Mouse (Mus musculus) fat pad, adult 2 months (tissue): ENCODE measurements around the gene Lrguk.

Experiments used
- DNase-seq: peaks from one replicate; pipeline ENCODE4 v3.0.0-alpha.2; 2011; ENCODE audit warnings: low read depth, low spot score; ENCODE audit errors: extremely low read depth

Lrguk gene

DNA sequence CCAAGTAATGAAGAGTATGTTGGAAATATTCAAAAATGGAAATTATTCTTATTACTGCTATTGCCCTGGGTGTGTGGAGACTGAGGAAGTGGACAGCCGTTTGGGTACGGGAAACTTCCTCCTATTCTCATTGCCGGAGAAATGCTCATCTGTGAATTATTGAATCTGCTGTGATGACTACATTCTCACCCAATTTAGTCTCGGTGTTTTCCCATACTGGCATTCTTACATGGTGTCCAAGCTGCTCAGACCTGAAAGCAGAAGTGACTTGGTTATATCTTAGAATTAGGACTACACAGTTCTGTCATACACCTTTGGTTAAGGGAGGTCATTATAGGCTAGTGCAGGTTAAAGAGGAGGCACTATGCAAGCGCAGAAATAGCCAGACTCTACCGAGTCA is 30.5 kb downstream of the Lrguk start:
- no peak for DNase-seq

DNA sequence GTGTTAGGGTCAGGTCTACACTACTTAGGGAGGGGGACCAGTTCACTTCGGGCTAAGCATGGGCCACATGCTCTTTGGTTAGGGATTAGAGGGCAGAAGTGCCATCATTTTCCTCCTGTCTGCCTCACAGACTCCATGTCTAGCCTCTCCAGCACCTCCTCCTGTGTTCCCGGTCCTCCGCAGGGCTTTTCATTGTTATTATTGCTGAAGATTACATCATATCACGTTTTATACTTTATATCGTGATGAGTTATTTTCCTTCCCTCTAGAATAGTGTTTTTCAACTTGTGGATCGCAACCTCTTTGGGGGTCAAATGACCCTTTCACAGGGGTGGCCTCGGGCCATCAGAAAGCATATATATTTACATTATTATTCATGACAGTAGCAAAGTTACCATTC is 37.5 kb downstream of the Lrguk start:
- no peak for DNase-seq

DNA sequence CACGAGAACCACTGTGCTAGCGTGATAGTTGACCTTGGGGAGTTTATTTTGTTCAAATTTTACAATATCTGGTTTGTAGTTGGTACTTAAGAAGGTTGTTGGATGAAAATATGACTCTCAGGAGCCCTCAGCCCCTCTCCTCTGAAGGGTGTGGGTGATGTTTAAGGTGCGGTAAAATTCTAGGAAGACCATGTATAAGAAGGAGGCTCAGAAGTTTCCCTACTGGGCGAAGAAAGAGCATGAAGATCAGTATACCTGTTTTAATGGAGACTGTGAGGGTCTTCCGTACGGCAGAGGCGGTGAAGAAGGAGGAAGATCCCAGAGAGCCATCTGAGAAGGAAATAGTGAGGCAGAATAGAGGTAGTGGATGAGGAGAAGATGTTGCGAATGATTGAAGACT is 38.0 kb downstream of the Lrguk start:
- no peak for DNase-seq

DNA sequence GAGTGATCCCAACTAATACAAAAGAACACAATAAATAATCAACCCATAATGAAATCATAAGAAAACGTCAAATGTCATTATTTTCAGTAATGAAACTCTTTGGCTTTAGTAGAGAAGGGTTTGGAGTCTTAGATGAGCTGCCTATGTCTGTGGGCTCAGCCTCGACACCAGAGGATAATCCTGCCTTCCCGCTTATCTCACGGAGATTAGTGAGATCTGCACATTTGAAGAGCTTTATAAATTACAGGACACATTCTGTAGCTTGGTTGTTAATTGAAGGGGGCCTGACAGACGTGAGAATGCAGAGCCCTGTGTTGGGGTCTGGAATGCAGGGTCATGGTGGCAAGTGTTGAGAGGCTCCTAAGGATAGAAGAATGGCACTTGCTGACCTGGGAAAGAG is 42.7 kb downstream of the Lrguk start:
- no peak for DNase-seq

DNA sequence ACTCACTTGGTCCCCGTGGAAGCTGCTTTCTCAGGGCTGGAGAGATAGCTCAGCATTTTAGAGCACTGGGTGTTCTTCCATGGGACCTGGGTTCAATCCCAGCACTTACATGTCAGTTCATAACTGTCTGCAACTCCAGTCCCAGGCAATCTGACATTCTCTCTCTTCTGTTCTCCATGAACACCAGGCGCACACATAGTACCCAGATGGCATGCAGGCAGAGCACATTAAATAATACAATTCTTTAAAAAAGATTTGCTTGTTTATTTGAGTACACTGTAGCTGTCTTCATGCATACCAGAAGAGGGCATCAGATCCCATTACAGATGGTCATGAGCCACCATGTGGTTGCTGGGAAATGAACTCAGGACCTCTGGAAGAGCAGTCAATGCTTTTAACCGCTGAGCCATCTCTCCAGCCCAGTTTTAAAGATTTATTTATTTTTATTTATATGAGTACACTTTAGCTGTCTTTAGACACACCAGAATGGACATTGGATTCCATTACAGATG is 44.7 kb downstream of the Lrguk start:
- no peak for DNase-seq

DNA sequence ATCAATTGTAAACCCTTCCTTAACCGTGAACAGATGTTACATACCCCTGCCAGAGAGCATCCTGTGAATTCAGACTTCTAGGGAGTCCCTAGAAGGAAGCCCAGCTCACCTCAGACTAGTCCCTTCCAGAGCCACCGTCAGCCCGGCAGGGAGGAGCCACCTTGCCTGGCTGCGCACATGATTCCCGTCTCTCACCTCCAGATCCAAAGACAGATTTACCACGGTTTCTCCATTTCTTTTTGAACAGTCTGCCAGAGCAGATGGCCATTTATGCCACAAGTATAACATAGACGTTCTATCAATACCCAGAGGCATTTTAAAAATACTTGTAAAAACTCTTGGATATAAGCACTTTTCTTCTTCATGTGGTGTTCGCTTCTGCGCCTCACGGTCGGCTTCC is 46.3 kb downstream of the Lrguk start:
- DNase-seq, result no peak

DNA sequence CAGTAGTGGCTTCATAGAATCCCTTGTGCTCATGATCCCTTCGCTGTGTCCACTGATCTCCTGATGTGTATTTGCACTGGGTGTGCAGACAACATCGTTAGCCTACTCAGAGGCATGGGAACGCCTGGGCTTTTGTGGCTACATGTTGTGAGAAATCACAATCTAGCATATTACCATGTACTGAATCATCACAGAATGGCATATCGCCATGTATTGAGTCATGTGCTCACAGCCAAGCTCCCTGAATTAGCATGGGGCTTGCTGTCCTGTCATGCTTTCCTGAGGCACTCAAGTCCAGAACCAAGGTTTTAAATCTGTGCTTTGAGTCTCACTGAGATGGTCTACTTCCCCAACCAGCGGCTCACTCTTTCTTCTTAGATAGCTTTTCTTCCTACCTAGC is 54.2 kb downstream of the Lrguk start:
- no peak for DNase-seq

DNA sequence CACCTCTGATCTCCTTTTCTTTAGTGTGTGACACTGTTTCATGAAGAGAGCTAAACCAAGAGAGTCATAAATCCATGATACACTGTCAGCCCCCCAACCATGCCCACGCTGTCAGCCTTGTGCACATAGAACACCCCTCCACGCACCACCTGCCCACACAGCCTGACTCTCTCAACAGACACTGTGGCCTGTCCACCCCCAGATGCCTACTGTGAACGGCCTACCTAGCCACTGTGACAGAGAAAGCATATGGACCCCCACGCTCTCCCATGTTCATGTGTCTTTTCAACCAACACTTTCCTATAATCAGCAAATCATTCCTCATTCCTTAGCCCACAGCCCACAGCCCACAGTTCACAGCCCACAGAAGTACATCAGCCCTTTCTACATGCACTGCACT is 58.5 kb downstream of the Lrguk start:
- DNase-seq, result no peak

DNA sequence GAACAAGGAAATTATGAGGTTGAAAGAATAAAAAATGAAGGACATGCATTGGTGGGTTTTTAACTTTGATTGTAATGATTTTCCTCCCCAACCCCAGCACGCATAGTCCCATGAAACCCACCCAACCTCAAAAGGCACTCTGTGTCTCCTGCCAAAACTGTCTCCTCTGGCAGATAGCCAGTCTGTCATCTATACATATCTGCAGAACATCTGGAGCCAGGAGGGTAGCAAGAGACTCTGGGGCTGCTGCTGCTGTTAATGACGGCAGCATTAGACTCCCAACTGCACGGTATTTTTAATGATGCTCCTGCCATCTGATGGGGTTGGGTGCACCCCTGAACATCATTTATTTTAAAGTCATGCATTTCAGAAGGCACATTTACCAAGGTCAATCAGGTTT is 59.7 kb downstream of the Lrguk start:
- no peak for DNase-seq

DNA sequence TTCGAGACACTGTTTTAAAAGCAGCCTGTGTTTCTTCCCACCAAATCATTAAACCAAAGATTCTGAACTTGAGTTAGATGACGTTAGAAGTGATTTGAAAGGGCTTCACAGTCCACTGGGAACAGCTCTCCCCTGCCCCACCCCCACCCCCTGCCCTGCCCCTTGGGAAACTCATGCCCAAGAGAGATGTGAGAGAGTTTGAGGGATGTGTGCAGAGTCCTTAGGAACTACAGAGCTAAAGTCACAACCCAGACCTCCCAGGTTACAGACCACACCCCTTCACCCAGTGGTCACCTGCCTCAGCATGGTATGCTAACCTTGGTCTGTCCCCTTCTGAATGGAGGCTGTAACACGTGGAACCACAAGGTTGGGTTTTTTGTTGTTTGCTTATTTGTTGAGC is 62.3 kb downstream of the Lrguk start:
- no peak for DNase-seq

DNA sequence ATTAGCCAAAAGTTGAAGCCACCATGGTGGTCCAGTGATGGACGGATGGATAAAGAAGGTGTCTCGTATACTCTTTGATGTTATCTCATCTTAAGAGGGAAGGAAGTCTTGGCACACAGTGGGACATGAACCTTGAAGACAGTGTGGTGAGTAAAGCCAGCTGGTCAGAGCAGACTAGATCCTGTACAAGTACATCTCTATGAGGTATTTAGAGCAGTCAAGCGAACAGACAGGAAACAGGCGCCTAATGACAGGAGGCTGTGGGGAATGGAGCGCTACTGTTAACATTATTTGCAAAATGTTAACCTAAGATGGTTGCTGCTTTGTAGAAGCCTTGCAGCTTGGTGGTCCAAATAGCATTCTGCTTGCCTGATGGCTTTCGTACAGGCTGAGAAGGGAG is 67.0 kb downstream of the Lrguk start:
- DNase-seq, result no peak

DNA sequence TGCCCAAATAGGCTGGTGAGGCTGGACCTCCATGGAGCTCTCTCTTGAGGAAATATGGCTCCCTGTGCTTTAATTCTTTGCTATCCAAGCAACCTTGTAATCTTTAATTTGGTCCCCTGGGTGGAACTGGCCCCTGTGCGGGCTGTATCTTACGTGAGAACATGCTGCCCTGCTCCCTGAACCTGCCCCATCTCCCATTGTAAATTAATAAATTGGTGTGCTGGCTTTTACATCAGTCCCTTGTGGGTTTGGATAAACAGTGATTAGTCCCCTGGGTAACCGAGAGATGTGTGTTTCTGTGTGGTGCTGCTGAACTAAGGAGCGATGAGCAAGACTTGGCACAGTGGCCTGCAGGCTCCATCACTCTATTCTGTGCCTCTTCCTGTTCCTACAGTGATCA is 67.7 kb downstream of the Lrguk start:
- DNase-seq, result no peak

DNA sequence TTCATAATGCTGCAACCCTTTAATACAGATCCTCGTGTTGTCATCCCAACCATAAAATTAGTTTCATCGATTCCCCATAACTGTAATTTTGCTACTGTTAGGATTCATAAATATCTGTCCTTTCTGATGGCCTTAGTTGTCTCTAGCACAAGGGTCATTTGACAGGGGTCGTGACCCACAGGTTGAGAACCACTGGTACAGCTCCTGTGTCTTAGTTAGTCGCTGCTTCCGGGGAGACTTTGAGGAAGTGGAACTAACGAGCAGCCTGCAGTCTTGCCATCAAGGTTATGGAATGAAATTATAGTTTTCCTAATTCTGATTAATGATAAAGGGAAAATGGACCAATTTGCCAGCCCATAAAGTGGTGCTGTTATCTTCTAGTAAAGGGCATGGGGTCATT is 70.5 kb downstream of the Lrguk start:
- no peak for DNase-seq

DNA sequence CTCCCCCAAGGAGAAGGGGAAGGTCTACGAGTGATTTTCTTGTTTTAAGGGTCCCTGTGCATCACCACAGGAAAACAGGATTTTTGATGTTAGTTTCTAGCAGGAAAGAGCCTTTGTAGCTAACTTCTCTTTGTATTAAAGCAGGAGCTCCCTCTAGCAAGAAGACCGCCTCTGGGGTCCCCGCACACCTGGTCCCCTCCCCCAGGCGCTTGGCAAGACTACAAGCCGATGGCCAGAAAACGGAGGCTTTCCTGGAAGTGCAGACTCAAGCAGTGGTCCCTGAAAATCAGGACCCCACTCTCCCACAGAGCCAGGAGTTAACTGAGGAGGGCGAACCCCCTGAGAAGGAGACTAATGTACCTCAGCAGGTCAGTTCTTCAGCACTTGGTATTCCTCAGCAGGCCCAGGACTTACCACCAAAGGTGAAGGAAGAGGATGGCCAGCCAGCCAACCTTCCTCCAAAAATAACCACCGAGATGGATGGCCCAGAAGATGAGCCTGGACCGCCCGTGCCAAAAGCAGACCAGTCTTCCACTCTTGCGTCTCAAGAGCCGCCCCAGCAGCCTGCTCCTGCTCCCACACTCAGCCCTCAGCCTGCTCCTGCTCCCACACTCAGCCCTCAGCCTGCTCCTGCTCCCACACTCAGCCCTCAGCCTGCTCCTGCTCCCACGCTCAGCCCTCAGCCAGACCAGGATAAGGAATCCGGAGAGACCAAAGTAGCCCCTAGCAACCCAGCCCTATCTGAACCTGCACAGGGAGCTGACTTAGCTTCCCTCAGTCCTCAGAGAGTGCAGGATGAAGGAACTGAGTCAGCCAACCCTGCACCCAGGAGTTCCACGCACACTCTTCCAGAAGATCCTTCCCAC is 72.5 kb downstream of the Lrguk start:
- no peak for DNase-seq

DNA sequence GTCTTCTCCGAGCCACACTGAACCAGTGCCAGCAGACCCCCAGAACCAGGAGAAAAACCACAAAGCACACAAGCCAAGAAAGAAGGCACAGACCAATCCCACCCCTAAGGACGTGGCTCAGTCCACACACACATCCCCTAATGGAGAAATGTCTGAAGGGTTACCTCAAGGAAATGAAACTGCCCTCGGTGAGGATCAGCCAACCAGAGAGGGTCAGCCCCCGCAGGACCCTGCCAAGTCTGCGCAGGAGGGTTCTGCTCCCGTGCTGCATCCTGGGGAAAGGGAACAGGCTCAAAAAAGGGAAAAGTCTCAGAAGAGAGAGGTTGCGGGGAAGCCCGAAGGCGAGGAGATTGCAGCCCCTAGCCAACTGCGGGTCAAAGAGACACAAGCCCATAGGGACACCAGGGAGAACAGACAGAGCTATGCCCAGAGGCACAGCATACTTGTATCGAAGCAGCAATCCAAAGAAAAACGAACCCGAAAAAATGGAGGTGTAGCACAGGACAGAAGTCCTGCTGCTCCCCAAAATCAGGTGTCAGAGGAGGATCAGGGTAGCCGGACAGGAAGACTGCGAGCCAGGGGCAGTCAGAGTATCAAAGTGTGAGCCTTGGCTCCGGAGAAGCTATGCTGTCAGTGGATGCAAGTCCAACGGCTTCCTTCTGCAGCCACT is 74.1 kb downstream of the Lrguk start:
- no peak for DNase-seq

DNA sequence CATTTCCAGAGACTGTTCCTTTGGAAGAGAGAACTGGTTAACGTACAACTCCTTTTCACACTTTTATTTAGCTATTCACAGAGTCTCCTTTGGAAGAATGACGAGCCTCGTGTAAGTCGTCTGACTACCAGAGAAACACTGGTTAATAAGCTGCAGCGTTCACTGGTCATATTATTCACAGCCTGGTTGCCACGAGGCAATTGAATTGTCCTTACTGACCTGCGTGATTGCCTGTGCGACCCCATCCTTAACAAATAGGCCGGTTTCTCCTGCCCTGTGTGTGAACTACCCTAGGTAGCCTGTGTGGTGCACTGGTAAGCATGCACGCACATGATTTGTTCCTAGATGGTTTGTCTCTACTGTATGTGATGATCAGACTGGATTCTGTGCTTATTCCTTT is 81.3 kb downstream of the Lrguk start:
- no peak for DNase-seq

DNA sequence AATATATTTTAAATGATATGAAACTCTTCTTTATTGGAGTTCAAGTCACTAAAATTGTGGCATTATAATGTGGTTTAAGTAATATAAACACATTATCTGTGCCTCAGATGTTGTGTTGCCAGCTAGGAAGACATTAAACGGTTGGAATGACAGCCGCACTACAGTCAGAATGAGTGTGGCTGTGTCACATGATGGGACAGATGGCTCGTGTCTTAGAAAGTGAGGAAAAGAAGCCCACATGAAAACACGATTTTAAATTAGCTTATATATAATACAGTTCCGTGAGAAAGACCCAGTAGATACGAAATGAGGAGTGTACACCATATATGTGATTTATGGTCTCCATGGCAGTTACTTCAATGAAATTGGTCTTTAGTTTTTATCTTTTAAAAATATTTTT is 82.2 kb downstream of the Lrguk start:
- no peak for DNase-seq

DNA sequence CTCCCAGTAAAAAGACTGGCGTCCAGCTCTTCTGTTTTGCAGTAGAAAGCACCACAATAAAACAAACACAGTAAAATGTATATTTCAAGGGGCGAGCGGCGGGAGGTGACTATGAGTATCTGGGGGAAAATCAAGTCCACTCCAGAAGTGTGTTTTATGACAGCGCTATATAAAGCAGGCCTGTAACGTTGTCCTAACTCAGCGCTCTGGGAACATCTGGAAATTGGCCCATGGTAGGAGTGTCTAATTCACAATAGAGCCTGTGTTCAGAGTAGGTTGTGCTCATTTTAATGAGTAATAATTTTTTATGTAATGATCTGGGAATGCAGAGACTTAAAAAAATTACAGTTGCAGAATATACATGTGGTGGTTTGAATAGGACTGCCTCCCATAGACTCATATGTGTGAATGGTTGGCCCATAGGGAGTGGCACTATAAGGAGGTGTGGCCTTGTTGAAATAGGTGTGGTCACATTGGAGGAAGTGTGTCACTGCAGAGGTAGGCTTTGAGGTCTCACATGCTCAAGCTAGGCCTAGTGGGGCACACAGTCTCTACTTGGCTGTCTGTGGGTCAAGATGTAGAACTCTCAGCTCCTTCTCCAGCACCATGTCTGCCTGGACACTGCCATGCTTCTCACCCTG is 87.7 kb downstream of the Lrguk start:
- DNase-seq, result no peak

DNA sequence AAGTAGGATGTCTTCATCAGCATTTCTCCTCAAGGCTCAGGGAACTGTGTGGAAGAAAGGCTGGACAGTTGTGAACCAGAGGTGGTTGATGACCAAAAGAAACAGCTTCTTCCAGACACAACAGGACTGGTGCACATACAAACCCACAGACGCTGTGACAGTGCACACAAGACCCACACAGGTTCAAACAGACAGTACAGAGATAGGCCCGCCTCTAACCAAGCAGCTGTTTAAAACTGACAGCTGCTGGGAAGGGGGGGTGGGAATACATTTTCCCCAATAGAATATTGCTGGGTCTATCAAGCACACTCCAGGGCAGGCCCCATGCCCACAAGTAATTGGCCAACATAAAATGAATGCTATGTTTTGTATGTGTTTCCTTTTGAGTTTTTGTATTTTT is 95.2 kb downstream of the Lrguk start:
- DNase-seq, result no peak

DNA sequence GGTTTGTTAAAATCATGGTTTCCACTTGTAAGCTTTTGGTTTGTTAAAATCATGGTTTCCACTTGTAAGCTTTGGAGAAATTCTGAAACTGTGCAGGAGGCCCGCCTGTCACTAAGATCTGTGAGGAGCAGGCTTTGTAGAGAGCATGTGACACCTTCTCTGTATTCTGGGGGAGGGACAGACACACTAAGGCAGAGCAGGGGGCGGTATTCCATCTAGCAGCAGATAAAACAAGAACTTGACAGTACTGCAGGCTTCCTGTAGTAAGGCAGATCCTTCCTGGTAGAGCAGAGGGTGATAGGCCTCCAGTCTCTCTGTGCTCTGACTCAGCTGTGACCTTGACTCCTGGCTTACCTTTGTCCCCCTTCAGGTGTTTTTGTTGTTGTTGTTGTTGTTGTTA is 100.0 kb downstream of the Lrguk start:
- DNase-seq, result no peak

DNA sequence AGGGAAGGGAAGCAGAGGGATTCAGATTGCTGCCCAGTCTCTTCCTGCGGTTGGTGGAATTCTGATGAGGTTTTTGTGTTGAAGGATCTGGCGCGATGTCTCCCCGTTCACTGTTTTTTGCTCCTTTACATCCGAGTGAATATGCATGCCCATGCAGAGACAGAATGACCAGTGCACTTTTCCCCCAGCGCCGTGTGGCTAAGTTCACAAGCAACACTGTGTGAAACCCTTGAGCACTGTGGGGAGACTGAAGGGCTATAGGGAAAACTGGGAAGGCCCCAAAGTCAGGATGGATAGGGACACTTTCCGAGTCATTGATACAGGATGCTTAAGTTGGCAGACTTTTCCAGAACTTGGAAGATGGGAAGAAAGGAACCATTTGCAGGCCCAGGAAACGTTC is 103.1 kb downstream of the Lrguk start:
- DNase-seq, result no peak

DNA sequence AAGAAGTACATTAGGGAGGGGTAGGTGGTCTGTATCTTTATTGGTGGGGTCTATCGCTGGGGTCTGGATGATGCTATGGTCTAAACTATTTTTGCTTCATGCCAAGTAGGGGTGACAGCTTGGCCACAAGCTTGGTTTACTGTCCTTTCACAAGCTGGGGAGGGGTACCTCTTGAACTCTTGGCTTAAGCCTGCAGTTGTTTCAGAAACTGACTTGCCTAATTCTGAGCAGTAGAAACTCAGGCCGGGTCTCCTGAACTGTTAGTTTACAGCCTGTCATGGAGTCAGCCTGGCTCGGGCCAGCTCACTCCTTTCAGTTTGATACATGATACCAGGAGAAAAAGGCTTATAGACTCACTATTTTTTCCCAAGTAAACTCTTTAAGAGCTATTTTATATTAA is 109.1 kb downstream of the Lrguk start:
- no peak for DNase-seq
